Mouse (Mus musculus) C2C12 (cell line): ENCODE measurements around the gene E330034G19Rik. TPM values are rescaled to one million over a fixed set of nuclear protein-coding genes. Genes with fewer than 3 reads are reported as not detected.

ENCODE experiments used
- H3K27me3 ChIP-seq: one replicate; pipeline ENCODE4 v1.6.1; 2011; ENCODE audit not compliant: control insufficient read depth, insufficient read depth, insufficient read length
- H3K36me3 ChIP-seq: one replicate; pipeline ENCODE4 v1.6.1; 2011; ENCODE audit not compliant: control insufficient read depth, insufficient read depth
- H3K4me3 ChIP-seq: one replicate; pipeline ENCODE4 v1.5.1; 2011; ENCODE audit warnings: mild to moderate bottlenecking, control low read depth; ENCODE audit not compliant: poor library complexity, insufficient read depth, severe bottlenecking
- H3K79me2 ChIP-seq: one replicate; pipeline ENCODE4 v1.6.1; 2011; ENCODE audit not compliant: control insufficient read depth, insufficient read depth
- H3K79me3 ChIP-seq: one replicate; pipeline ENCODE4 v1.6.1; 2011; ENCODE audit warnings: low read depth, control low read depth
- H3ac ChIP-seq: one replicate; pipeline ENCODE3; 2011; ENCODE audit warnings: low read depth; ENCODE audit not compliant: control insufficient read depth, insufficient read length
- CEBPB ChIP-seq: IDR thresholded peaks from one replicate; pipeline ENCODE4 v1.6.1; 2011; ENCODE audit warnings: low read depth, mild to moderate bottlenecking, control low read depth, moderate library complexity
- CTCF ChIP-seq: IDR thresholded peaks from one replicate; pipeline ENCODE4 v1.5.1; 2011; ENCODE audit not compliant: control insufficient read depth, insufficient read depth, insufficient read length
- FOSL1 ChIP-seq: IDR thresholded peaks from one replicate; pipeline ENCODE4 v1.8.0; 2011; ENCODE audit warnings: mild to moderate bottlenecking, low read length; ENCODE audit not compliant: poor library complexity, insufficient read depth, severe bottlenecking
- MAX ChIP-seq: IDR thresholded peaks from one replicate; pipeline ENCODE4 v1.6.1; 2011; ENCODE audit warnings: mild to moderate bottlenecking, control low read depth
- MYOD1 ChIP-seq: IDR thresholded peaks from one replicate; pipeline ENCODE4 v1.6.1; 2011; ENCODE audit warnings: low read depth; ENCODE audit not compliant: control insufficient read depth, insufficient read length
- MYOG ChIP-seq: IDR thresholded peaks from one replicate; pipeline ENCODE4 v1.6.1; 2011; ENCODE audit not compliant: control insufficient read depth, insufficient read length; ENCODE audit errors: extremely low read depth
- USF1 ChIP-seq: IDR thresholded peaks from one replicate; pipeline ENCODE4 v1.6.1; 2011; ENCODE audit warnings: low read depth, mild to moderate bottlenecking, control low read depth, moderate library complexity
- polyA plus RNA-seq: library from polyadenylated mRNA; unstranded; fragments of >200 nt; fragmentation: generic; extraction: Trizol; gene quantifications from one replicate; pipeline ENCODE4 v1.2.1, GENCODE M21; 2012; ENCODE audit warnings: missing spikeins

E330034G19Rik gene
- polyA plus RNA-seq, 1 experiment: not detected

GRCm38 (mm10) chr14:24253611-24254202 lies 39.3 kb upstream of the E330034G19Rik start:
- no peaks in the 10 kb centered on the region for H3K79me2 ChIP-seq
- no peaks in the 10 kb centered on the region for H3K27me3 ChIP-seq
- TF ChIP-seq USF1: peak; percentile 74
- TF ChIP-seq MYOG: no peak
- H3ac ChIP-seq: no peak overlapping the region
- H3K79me3 ChIP-seq: no peaks in the 10 kb centered on the region
- H3K36me3 ChIP-seq: no peaks in the 10 kb centered on the region
- no peak overlapping the region for H3K4me3 ChIP-seq

GRCm38 (mm10) chr14:24255956-24256355 lies 37.1 kb upstream of the E330034G19Rik start:
- no peaks in the 10 kb centered on the region for H3K36me3 ChIP-seq
- H3K79me2 ChIP-seq: no peaks in the 10 kb centered on the region
- no peak overlapping the region for H3K4me3 ChIP-seq
- H3K27me3 ChIP-seq: no peaks in the 10 kb centered on the region
- H3K79me3 ChIP-seq: no peaks in the 10 kb centered on the region
- no peak overlapping the region for H3ac ChIP-seq
- no peak for TF ChIP-seq CEBPB
- TF ChIP-seq CTCF: no peak
- no peak for TF ChIP-seq MAX

DNA sequence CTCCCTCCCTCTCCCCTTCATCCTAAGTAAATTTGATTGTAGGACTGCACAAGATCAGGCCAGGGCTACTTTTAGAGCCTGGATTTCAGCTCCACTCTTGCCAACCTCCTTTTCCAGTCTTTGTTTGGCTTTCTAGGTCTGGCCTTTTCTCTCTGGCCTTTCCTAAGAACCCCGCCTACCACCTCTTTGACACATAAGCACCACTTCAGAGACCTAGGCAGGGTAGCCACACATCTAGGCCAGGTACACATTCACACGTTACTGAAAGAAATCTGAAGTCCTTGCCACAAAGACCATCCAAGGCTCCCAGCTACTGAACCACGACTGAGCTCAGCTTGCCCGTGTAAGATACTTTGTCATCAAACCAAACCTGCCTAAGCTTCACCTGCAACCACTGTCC lies 32.6 kb upstream of the E330034G19Rik start:
- Histone ChIP-seq H3K79me2 (no peaks in the 10 kb centered on the region), H3K27me3 (peaks cover 3% of the 10 kb centered on the region), H3K79me3 (no peaks in the 10 kb centered on the region), H3ac (no peak overlapping the region), H3K36me3 (no peaks in the 10 kb centered on the region), H3K4me3 (no peak overlapping the region)
- TF ChIP-seq CEBPB: no peak
- no peak for TF ChIP-seq FOSL1
- no peak for TF ChIP-seq CTCF
- TF ChIP-seq MYOG: no peak
- TF ChIP-seq USF1: no peak
- no peak for TF ChIP-seq MAX

DNA sequence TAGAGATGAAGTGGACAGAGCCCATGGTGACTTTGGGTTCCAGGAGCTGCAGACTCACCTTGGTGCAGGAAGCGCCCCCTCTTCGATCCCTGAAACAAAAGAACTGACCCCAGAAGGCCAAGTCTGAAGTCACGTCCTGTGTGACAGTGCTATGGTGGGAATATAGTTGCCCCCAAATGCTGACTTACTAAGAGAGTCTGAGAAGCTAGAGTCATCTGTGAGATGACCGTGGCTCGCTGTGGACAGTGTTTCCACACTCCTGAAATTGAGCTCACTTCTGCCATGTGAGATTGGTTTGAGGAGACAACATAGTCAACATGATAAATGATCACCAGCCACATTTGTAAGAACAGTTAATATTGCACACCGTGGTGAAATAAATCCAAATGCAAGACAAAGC lies 30.6 kb upstream of the E330034G19Rik start:
- peaks cover 3% of the 10 kb centered on the region for H3K27me3 ChIP-seq
- H3ac ChIP-seq: no peak overlapping the region
- H3K79me3 ChIP-seq: no peaks in the 10 kb centered on the region
- H3K4me3 ChIP-seq: no peak overlapping the region
- H3K36me3 ChIP-seq: no peaks in the 10 kb centered on the region
- no peak for TF ChIP-seq FOSL1
- no peak for TF ChIP-seq MYOD1
- no peak for TF ChIP-seq CEBPB
- no peak for TF ChIP-seq USF1
- TF ChIP-seq CTCF: no peak
- TF ChIP-seq MAX: no peak
- no peak for TF ChIP-seq MYOG
- no peaks in the 10 kb centered on the region for H3K79me2 ChIP-seq

DNA sequence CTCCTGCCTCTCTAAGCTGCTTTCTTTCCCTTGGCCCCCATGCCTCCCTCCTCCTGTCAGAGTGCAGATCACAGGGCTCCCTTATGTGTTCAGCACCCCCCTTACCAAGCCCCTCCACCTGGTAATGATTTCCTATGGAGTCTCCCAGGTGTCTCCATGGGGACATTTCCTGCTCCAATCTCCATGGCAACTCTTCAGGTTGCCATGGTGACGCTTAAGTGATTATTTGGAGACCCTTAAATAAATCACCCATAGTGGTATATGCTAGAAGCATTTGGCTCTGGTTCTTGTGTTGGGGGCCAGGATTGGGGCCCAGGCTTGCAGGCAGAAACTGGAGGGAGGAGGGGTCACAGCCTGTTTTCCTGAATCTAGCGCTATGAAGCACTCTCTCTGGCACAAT lies 30.1 kb upstream of the E330034G19Rik start:
- H3K4me3 ChIP-seq: no peak overlapping the region
- H3K79me3 ChIP-seq: no peaks in the 10 kb centered on the region
- no peak overlapping the region for H3ac ChIP-seq
- no peaks in the 10 kb centered on the region for H3K36me3 ChIP-seq
- no peak for TF ChIP-seq FOSL1
- TF ChIP-seq USF1: no peak
- H3K79me2 ChIP-seq: no peaks in the 10 kb centered on the region
- H3K27me3 ChIP-seq: peaks cover 3% of the 10 kb centered on the region

GRCm38 (mm10) chr14:24269571-24269970 lies 23.4 kb upstream of the E330034G19Rik start:
- TF ChIP-seq MYOD1 (no peak), MYOG (no peak), USF1 (no peak), CTCF (no peak), CEBPB (no peak), FOSL1 (no peak), MAX (no peak)
- peaks cover 3% of the 10 kb centered on the region for H3K27me3 ChIP-seq
- no peaks in the 10 kb centered on the region for H3K79me2 ChIP-seq

More at GRCm38 (mm10) chr14:24269571-24269970, 23.4 kb upstream of the E330034G19Rik start:
- H3ac ChIP-seq: no peak overlapping the region
- no peaks in the 10 kb centered on the region for H3K36me3 ChIP-seq
- no peaks in the 10 kb centered on the region for H3K79me3 ChIP-seq
- H3K4me3 ChIP-seq: no peak overlapping the region
